Mouse (Mus musculus) embryonic facial prominence, embryonic 15.5 days (tissue): Measurements from ENCODE around the gene Arl3. TPM values are rescaled to one million over a fixed set of nuclear protein-coding genes. Genes with fewer than 3 reads are reported as not detected.

ENCODE experiments used
- ATAC-seq: fragments of 200-750 bp; cut with Nextera tagmentation; 2 replicates; pipeline ENCODE4 v1.8.0; 2017; ENCODE audit warnings: low read depth, moderate TSS enrichment; ENCODE audit not compliant: insufficient number of reproducible peaks, low FRiP score, low TSS enrichment
- H3K27ac ChIP-seq: fragments of 300-500 bp; sonication (generic); replicated peaks from 2 replicates; pipeline ENCODE4 v1.5.1; 2015; ENCODE audit warnings: mild to moderate bottlenecking, inconsistent platforms
- H3K27me3 ChIP-seq: fragments of 300-500 bp; sonication (generic); 2 replicates; pipeline ENCODE4 v1.6.1; 2015; ENCODE audit warnings: inconsistent platforms
- H3K36me3 ChIP-seq: fragments of 300-500 bp; sonication (generic); 2 replicates; pipeline ENCODE4 v1.6.1; 2015; ENCODE audit warnings: mild to moderate bottlenecking, inconsistent platforms
- H3K4me1 ChIP-seq: fragments of 300-500 bp; sonication (generic); 2 replicates; pipeline ENCODE4 v1.6.1; 2015; ENCODE audit warnings: inconsistent platforms
- H3K4me2 ChIP-seq: fragments of 300-500 bp; sonication (generic); replicated peaks from 2 replicates; pipeline ENCODE4 v1.6.1; 2015; ENCODE audit warnings: mild to moderate bottlenecking, inconsistent platforms
- H3K4me3 ChIP-seq: fragments of 300-500 bp; sonication (generic); replicated peaks from 2 replicates; pipeline ENCODE4 v1.5.1; 2015; ENCODE audit warnings: mild to moderate bottlenecking, inconsistent platforms
- H3K9ac ChIP-seq: fragments of 300-500 bp; sonication (generic); 2 replicates; pipeline ENCODE4 v1.6.1; 2015; ENCODE audit warnings: inconsistent platforms
- H3K9me3 ChIP-seq: fragments of 300-500 bp; sonication (generic); replicated peaks from 2 replicates; pipeline ENCODE4 v1.6.1; 2016; ENCODE audit warnings: inconsistent platforms
- WGBS: fragments of 180-500 bp; shearing (Covaris S2); methylation state at CpG from one replicate; pipeline ENCODE4 v1.1.7; 2015; 5-methylcytosine and 5-hydroxymethylcytosine counted together
- polyA plus RNA-seq: library from polyadenylated mRNA; unstranded; fragments of >200 nt; fragmentation: Nextera tagmentation; extraction: Ambion mirVana; gene quantifications from 2 replicates; pipeline ENCODE4 v1.2.1, GENCODE M21; 2015

Gene Arl3
- polyA plus RNA-seq, 1 experiment from 2014 or later: 149 TPM

- Histone ChIP-seq H3K9me3 (no peaks in the 10 kb centered on the region), H3K36me3 (no peaks in the 10 kb centered on the region), H3K27me3 (no peaks in the 10 kb centered on the region), H3K9ac (no peak overlapping the region; the same call in 1 of the 2 replicates), H3K4me1 (peaks cover 76% of the 10 kb centered on the region), H3K27ac (peak overlapping the region; percentile 86), H3K4me2 (peak overlapping the region; percentile 54), H3K4me3 (peak overlapping the region; percentile 29)
- no peak for ATAC-seq
- 14% methylated on average over 6 of the region's 6 CpGs for WGBS
These were observed 48.9 kb downstream of the Arl3 start for GRCm38 (mm10) chr19:46524152-46524544.

- peak overlapping the region; percentile 29 for H3K4me3 ChIP-seq
- H3K27me3 ChIP-seq: no peaks in the 10 kb centered on the region
- peak overlapping the region; percentile 54 for H3K4me2 ChIP-seq
- peaks cover 76% of the 10 kb centered on the region for H3K4me1 ChIP-seq
- H3K27ac ChIP-seq: peak overlapping the region; percentile 86
- H3K36me3 ChIP-seq: no peaks in the 10 kb centered on the region
- ATAC-seq: peak; percentile 89
- no peak overlapping the region; the same call in 1 of the 2 replicates for H3K9ac ChIP-seq
- H3K9me3 ChIP-seq: no peaks in the 10 kb centered on the region
- WGBS: 4% methylated on average over 20 of the region's 20 CpGs
These were observed 49.4 kb downstream of the Arl3 start for GRCm38 (mm10) chr19:46523480-46524151.

GRCm38 (mm10) chr19:46523131-46523479 is 49.9 kb downstream of the Arl3 start:
- Histone ChIP-seq H3K36me3 (no peaks in the 10 kb centered on the region), H3K4me3 (peak overlapping the region; percentile 29; the same call in 1 of the 2 replicates), H3K9me3 (no peaks in the 10 kb centered on the region), H3K4me1 (peaks cover 76% of the 10 kb centered on the region), H3K27ac (peak overlapping the region; percentile 86), H3K9ac (no peak overlapping the region), H3K27me3 (no peaks in the 10 kb centered on the region), H3K4me2 (peak overlapping the region; percentile 54)
- no peak for ATAC-seq

GRCm38 (mm10) chr19:46522433-46523044 is 50.5 kb downstream of the Arl3 start:
- peaks cover 76% of the 10 kb centered on the region for H3K4me1 ChIP-seq
- H3K9me3 ChIP-seq: no peaks in the 10 kb centered on the region
- H3K4me2 ChIP-seq: no peak overlapping the region
- 0 out of 2 replicates have a peak overlapping the region, but pooled peaks have one; percentile 1 for H3K27ac ChIP-seq
- WGBS: 33% methylated on average over 15 of the region's 15 CpGs
- no peak overlapping the region for H3K9ac ChIP-seq
- H3K27me3 ChIP-seq: no peaks in the 10 kb centered on the region
- ATAC-seq: no peak
- no peak overlapping the region for H3K4me3 ChIP-seq
- H3K36me3 ChIP-seq: no peaks in the 10 kb centered on the region

GRCm38 (mm10) chr19:46521698-46522097 is 51.3 kb downstream of the Arl3 start:
- no peaks in the 10 kb centered on the region for H3K9me3 ChIP-seq
- H3K27ac ChIP-seq: no peak overlapping the region
- no peaks in the 10 kb centered on the region for H3K27me3 ChIP-seq
- H3K4me3 ChIP-seq: no peak overlapping the region
- no peaks in the 10 kb centered on the region for H3K36me3 ChIP-seq
- ATAC-seq: no peak
- no peak overlapping the region for H3K4me2 ChIP-seq
- H3K9ac ChIP-seq: no peak overlapping the region
- H3K4me1 ChIP-seq: peaks cover 81% of the 10 kb centered on the region

GRCm38 (mm10) chr19:46518828-46519621 is 54.0 kb downstream of the Arl3 start:
- 23% methylated on average over 5 of the region's 5 CpGs for WGBS
- Histone ChIP-seq H3K27ac (peak overlapping the region; percentile 82; the same call in 1 of the 2 replicates), H3K9me3 (no peaks in the 10 kb centered on the region), H3K27me3 (no peaks in the 10 kb centered on the region), H3K36me3 (peaks cover 19% of the 10 kb centered on the region), H3K4me3 (no peak overlapping the region), H3K9ac (no peak overlapping the region), H3K4me2 (peak overlapping the region; percentile 48), H3K4me1 (peaks cover 59% of the 10 kb centered on the region)
- no peak for ATAC-seq

GRCm38 (mm10) chr19:46518352-46518787 is 54.6 kb downstream of the Arl3 start:
- H3K27ac ChIP-seq: peak overlapping the region; percentile 82; the same call in 1 of the 2 replicates
- ATAC-seq: peak; percentile 83
- WGBS: 1% methylated on average over 13 of the region's 13 CpGs
- peaks cover 52% of the 10 kb centered on the region for H3K4me1 ChIP-seq
- peak overlapping the region; percentile 48 for H3K4me2 ChIP-seq
- peaks cover 26% of the 10 kb centered on the region for H3K36me3 ChIP-seq
- no peaks in the 10 kb centered on the region for H3K27me3 ChIP-seq
- no peak overlapping the region for H3K9ac ChIP-seq
- no peaks in the 10 kb centered on the region for H3K9me3 ChIP-seq
- H3K4me3 ChIP-seq: peak overlapping the region; percentile 25

- H3K4me1 ChIP-seq: peaks cover 47% of the 10 kb centered on the region
- H3K27ac ChIP-seq: peak overlapping the region; percentile 82
- H3K4me2 ChIP-seq: peak overlapping the region; percentile 48
- H3K27me3 ChIP-seq: no peaks in the 10 kb centered on the region
- H3K4me3 ChIP-seq: peak overlapping the region; percentile 25; the same call in 1 of the 2 replicates
- no peaks in the 10 kb centered on the region for H3K9me3 ChIP-seq
- WGBS: 23% methylated on average over 13 of the region's 14 CpGs
- peaks cover 32% of the 10 kb centered on the region for H3K36me3 ChIP-seq
- H3K9ac ChIP-seq: no peak overlapping the region
- ATAC-seq: peak; percentile 66
These were observed 55.3 kb downstream of the Arl3 start for GRCm38 (mm10) chr19:46517529-46518351.

GRCm38 (mm10) chr19:46516667-46517528 is 56.1 kb downstream of the Arl3 start:
- H3K9me3 ChIP-seq: no peaks in the 10 kb centered on the region
- H3K4me2 ChIP-seq: no peak overlapping the region
- no peak overlapping the region for H3K9ac ChIP-seq
- no peaks in the 10 kb centered on the region for H3K27me3 ChIP-seq
- peak overlapping the region; percentile 82 for H3K27ac ChIP-seq
- no peak for ATAC-seq
- H3K4me3 ChIP-seq: no peak overlapping the region
- H3K36me3 ChIP-seq: peaks cover 41% of the 10 kb centered on the region
- WGBS: 61% methylated on average over 3 of the region's 3 CpGs
- peaks cover 39% of the 10 kb centered on the region for H3K4me1 ChIP-seq

GRCm38 (mm10) chr19:46515287-46515821 is 57.6 kb downstream of the Arl3 start:
- Histone ChIP-seq H3K4me3 (no peak overlapping the region), H3K9me3 (no peaks in the 10 kb centered on the region), H3K4me1 (peaks cover 39% of the 10 kb centered on the region), H3K27ac (no peak overlapping the region), H3K36me3 (peaks cover 42% of the 10 kb centered on the region), H3K4me2 (no peak overlapping the region), H3K9ac (no peak overlapping the region), H3K27me3 (no peaks in the 10 kb centered on the region)
- no peak for ATAC-seq
- 89% methylated on average over 24 of the region's 24 CpGs for WGBS
